Mouse (Mus musculus) limb, embryonic 11.5 days (tissue): ENCODE data around the gene Gstcd. TPM values are rescaled to one million over a fixed set of nuclear protein-coding genes. Genes with fewer than 3 reads are reported as not detected.

ENCODE experiments used
- ATAC-seq: fragments of 200-750 bp; cut with Nextera tagmentation; 2 replicates; pipeline ENCODE4 v1.8.0; 2017; ENCODE audit warnings: low read depth; ENCODE audit not compliant: insufficient number of reproducible peaks, low FRiP score, low TSS enrichment
- DNase-seq: peaks from one replicate; pipeline ENCODE4 v3.0.0-alpha.2; 2015; ENCODE audit warnings: low spot score
- H3K27ac ChIP-seq: fragments of 300-500 bp; sonication (generic); replicated peaks from 2 replicates; pipeline ENCODE4 v1.5.1; 2014; ENCODE audit warnings: low read depth, mild to moderate bottlenecking, low read length
- H3K27me3 ChIP-seq: fragments of 300-500 bp; sonication (generic); 2 replicates; pipeline ENCODE4 v1.6.1; 2014; ENCODE audit warnings: mild to moderate bottlenecking, low read length, mixed read lengths; ENCODE audit not compliant: control insufficient read depth, insufficient read depth
- H3K36me3 ChIP-seq: fragments of 300-500 bp; sonication (generic); 2 replicates; pipeline ENCODE4 v1.6.1; 2014; ENCODE audit warnings: mild to moderate bottlenecking, low read length, moderate library complexity, mixed read lengths; ENCODE audit not compliant: control insufficient read depth, insufficient read depth
- H3K4me1 ChIP-seq: fragments of 300-500 bp; sonication (generic); 2 replicates; pipeline ENCODE4 v1.6.1; 2014; ENCODE audit warnings: low read length, mixed read lengths; ENCODE audit not compliant: control insufficient read depth, insufficient read depth
- H3K4me2 ChIP-seq: fragments of 300-500 bp; sonication (generic); 2 replicates; pipeline ENCODE4 v1.6.1; 2014; ENCODE audit warnings: low read depth, mild to moderate bottlenecking, moderate library complexity; ENCODE audit not compliant: severe bottlenecking
- H3K4me3 ChIP-seq: fragments of 300-500 bp; sonication (generic); 2 replicates; pipeline ENCODE4 v1.5.1; 2014; ENCODE audit warnings: low read depth, low read length
- H3K9ac ChIP-seq: fragments of 300-500 bp; sonication (generic); 2 replicates; pipeline ENCODE4 v1.6.1; 2014; ENCODE audit warnings: mild to moderate bottlenecking, low read length
- H3K9me3 ChIP-seq: fragments of 300-500 bp; sonication (generic); 2 replicates; pipeline ENCODE4 v1.6.1; 2016; ENCODE audit warnings: low read length; ENCODE audit not compliant: control insufficient read depth
- WGBS: fragments of 180-500 bp; shearing (Covaris S2); extraction: QIAGEN DNeasy Blood & Tissue Kit; methylation state at CpG from one replicate; pipeline ENCODE4 v1.1.7; 2014; 5-methylcytosine and 5-hydroxymethylcytosine counted together
- polyA plus RNA-seq: library from polyadenylated mRNA; unstranded; fragments of >200 nt; fragmentation: Nextera tagmentation; extraction: Ambion mirVana; gene quantifications from 2 replicates; pipeline ENCODE4 v1.2.1, GENCODE M21; 2014

The Gstcd gene
- polyA plus RNA-seq, 1 experiment from 2014 or later = 12.1 TPM

GRCm38 (mm10) chr3:132995172-132995903 is 96.5 kb downstream of the Gstcd start:
- Histone ChIP-seq H3K36me3 (no peaks in the 10 kb centered on the region), H3K27me3 (no peaks in the 10 kb centered on the region), H3K4me3 (no peak overlapping the region), H3K4me2 (no peak overlapping the region), H3K27ac (no peak overlapping the region), H3K4me1 (no peaks in the 10 kb centered on the region), H3K9ac (no peak overlapping the region), H3K9me3 (no peaks in the 10 kb centered on the region)
- 84% methylated on average over 7 of the region's 7 CpGs for WGBS
- ATAC-seq = no peak
- no peak for DNase-seq

- WGBS = 90% methylated on average over 5 of the region's 5 CpGs
- no peak for ATAC-seq
- no peak overlapping the region for H3K9ac ChIP-seq
Observed at GRCm38 (mm10) chr3:132986188-132986587, 105.6 kb downstream of the Gstcd start.

GRCm38 (mm10) chr3:132983845-132984485 is 107.9 kb downstream of the Gstcd start:
- no peak overlapping the region for H3K4me3 ChIP-seq
- H3K27ac ChIP-seq = no peak overlapping the region
- H3K36me3 ChIP-seq = peaks cover 2% of the 10 kb centered on the region; the same call in 1 of the 2 replicates
- no peaks in the 10 kb centered on the region for H3K4me1 ChIP-seq
- no peaks in the 10 kb centered on the region for H3K9me3 ChIP-seq
- no peak overlapping the region for H3K9ac ChIP-seq
- no peak for DNase-seq
- H3K27me3 ChIP-seq = no peaks in the 10 kb centered on the region
- H3K4me2 ChIP-seq = no peak overlapping the region
- 43% methylated on average over 4 of the region's 4 CpGs for WGBS
- ATAC-seq = no peak

More at GRCm38 (mm10) chr3:132986188-132986587, 105.6 kb downstream of the Gstcd start:
- Histone ChIP-seq H3K27ac (no peak overlapping the region), H3K36me3 (no peaks in the 10 kb centered on the region), H3K4me3 (no peak overlapping the region), H3K4me2 (no peak overlapping the region), H3K9me3 (no peaks in the 10 kb centered on the region), H3K27me3 (no peaks in the 10 kb centered on the region), H3K4me1 (no peaks in the 10 kb centered on the region)
- no peak for DNase-seq

- no peak for ATAC-seq
- Histone ChIP-seq H3K4me3 (no peak overlapping the region), H3K4me2 (no peak overlapping the region), H3K4me1 (no peaks in the 10 kb centered on the region), H3K9me3 (no peaks in the 10 kb centered on the region), H3K27ac (no peak overlapping the region), H3K9ac (no peak overlapping the region), H3K27me3 (no peaks in the 10 kb centered on the region), H3K36me3 (peaks cover 2% of the 10 kb centered on the region; the same call in 1 of the 2 replicates)
- no peak for DNase-seq
- WGBS = 92% methylated on average over 2 of the region's 2 CpGs
Observed at GRCm38 (mm10) chr3:132981968-132982367, 109.9 kb downstream of the Gstcd start.

GRCm38 (mm10) chr3:132979781-132980461 is 111.9 kb downstream of the Gstcd start:
- DNase-seq = no peak
- 91% methylated on average over 12 of the region's 12 CpGs for WGBS
- H3K9me3 ChIP-seq = no peaks in the 10 kb centered on the region
- no peak overlapping the region for H3K27ac ChIP-seq
- ATAC-seq = no peak
- no peaks in the 10 kb centered on the region for H3K4me1 ChIP-seq
- peaks cover 2% of the 10 kb centered on the region; the same call in 1 of the 2 replicates for H3K36me3 ChIP-seq
- H3K4me3 ChIP-seq = no peak overlapping the region
- no peak overlapping the region for H3K9ac ChIP-seq
- no peak overlapping the region for H3K4me2 ChIP-seq
- H3K27me3 ChIP-seq = no peaks in the 10 kb centered on the region

- H3K9ac ChIP-seq = no peak overlapping the region
- H3K4me3 ChIP-seq = no peak overlapping the region
- ATAC-seq (no peak), DNase-seq (no peak)
- H3K36me3 ChIP-seq = no peaks in the 10 kb centered on the region
- no peaks in the 10 kb centered on the region for H3K27me3 ChIP-seq
- H3K4me2 ChIP-seq = no peak overlapping the region
- WGBS = 79% methylated on average over 5 of the region's 5 CpGs
- H3K27ac ChIP-seq = no peak overlapping the region
- H3K4me1 ChIP-seq = no peaks in the 10 kb centered on the region
- H3K9me3 ChIP-seq = no peaks in the 10 kb centered on the region
Observed at GRCm38 (mm10) chr3:132966255-132966654, 125.6 kb downstream of the Gstcd start.

GRCm38 (mm10) chr3:132964715-132965507 is 126.9 kb downstream of the Gstcd start:
- Histone ChIP-seq H3K36me3 (no peaks in the 10 kb centered on the region), H3K4me1 (no peaks in the 10 kb centered on the region), H3K4me2 (no peak overlapping the region), H3K27me3 (no peaks in the 10 kb centered on the region), H3K9me3 (no peaks in the 10 kb centered on the region), H3K4me3 (no peak overlapping the region), H3K9ac (no peak overlapping the region), H3K27ac (no peak overlapping the region)
- no peak for DNase-seq
- WGBS = 73% methylated on average over 9 of the region's 9 CpGs
- no peak for ATAC-seq
